Mouse (Mus musculus): ENCODE data around the gene Dcps. TPM values are rescaled to one million over a fixed set of nuclear protein-coding genes. Genes with fewer than 3 reads are reported as not detected.

Gene Dcps
- total and polyA plus RNA-seq, 3 experiments = 39.1 to 84.2 (median 53.4) TPM

GRCm38 (mm10) chr9:35142221-35142620 is 33.6 kb downstream of the Dcps start:
- no peak for DNase-seq (ENCODE audit: low spot score)
- Histone ChIP-seq H3K4me1 (ENCODE audit: insufficient read depth, low read depth, low read length) (no peaks in the 10 kb centered on the region; the same call in 1 of the 2 replicates), H3K4me3 (ENCODE audit: low read depth, low read length) (no peak overlapping the region), H3K9me3 (replicated peaks) (no peaks in the 10 kb centered on the region), H3K27me3 (ENCODE audit: insufficient read depth, low read length) (no peaks in the 10 kb centered on the region), H3K36me3 (replicated peaks) (peaks cover 79% of the 10 kb centered on the region)
- ATAC-seq (ENCODE audit: extremely low read depth, insufficient number of reproducible peaks, low FRiP score, poor library complexity, severe bottlenecking) = no peak
- no peak for TF ChIP-seq TAL1 (conservative IDR thresholded peaks at IDR 0.05; ENCODE audit: low read depth, low read length)
- no peak for TF ChIP-seq POLR2AphosphoS5 (IDR thresholded peaks at IDR 0.05; ENCODE audit: insufficient replicate concordance, low read depth, low read length)
- no peak for TF ChIP-seq GATA1 (IDR thresholded peaks at IDR 0.05; ENCODE audit: borderline replicate concordance, low read length)
- TF ChIP-seq CTCF (IDR thresholded peaks at IDR 0.05; ENCODE audit: low read depth, low read length) = no peak
- TF ChIP-seq GATA2 (IDR thresholded peaks at IDR 0.05; ENCODE audit: borderline replicate concordance, low read depth, low read length) = no peak

- no peak for TF ChIP-seq GATA2 (IDR thresholded peaks at IDR 0.05; ENCODE audit: borderline replicate concordance, low read depth, low read length)
- no peak for TF ChIP-seq TAL1 (conservative IDR thresholded peaks at IDR 0.05; ENCODE audit: low read depth, low read length)
- TF ChIP-seq GATA1 (IDR thresholded peaks at IDR 0.05; ENCODE audit: borderline replicate concordance, low read length) = no peak
- TF ChIP-seq CTCF (IDR thresholded peaks at IDR 0.05; ENCODE audit: low read depth, low read length) = no peak
- no peak for TF ChIP-seq POLR2AphosphoS5 (IDR thresholded peaks at IDR 0.05; ENCODE audit: insufficient replicate concordance, low read depth, low read length)
- H3K9me3 ChIP-seq (replicated peaks) = no peaks in the 10 kb centered on the region
- H3K4me3 ChIP-seq (ENCODE audit: low read depth, low read length) = no peak overlapping the region
- DNase-seq (ENCODE audit: low spot score) (no peak), ATAC-seq (ENCODE audit: extremely low read depth, insufficient number of reproducible peaks, low FRiP score, poor library complexity, severe bottlenecking) (no peak)
- H3K27me3 ChIP-seq (ENCODE audit: insufficient read depth, low read length) = no peaks in the 10 kb centered on the region
- peaks cover 2% of the 10 kb centered on the region; the same call in 1 of the 2 replicates for H3K4me1 ChIP-seq (ENCODE audit: insufficient read depth, low read depth, low read length)
- H3K36me3 ChIP-seq (replicated peaks) = peaks cover 85% of the 10 kb centered on the region
These were observed 36.6 kb downstream of the Dcps start for GRCm38 (mm10) chr9:35139231-35139744.

- Histone ChIP-seq H3K9me3 (replicated peaks) (no peaks in the 10 kb centered on the region), H3K4me3 (ENCODE audit: low read depth, low read length) (no peak overlapping the region), H3K4me1 (ENCODE audit: insufficient read depth, low read depth, low read length) (peaks cover 2% of the 10 kb centered on the region; the same call in 1 of the 2 replicates), H3K27me3 (ENCODE audit: insufficient read depth, low read length) (no peaks in the 10 kb centered on the region), H3K36me3 (replicated peaks) (peaks cover 82% of the 10 kb centered on the region)
- TF ChIP-seq POLR2AphosphoS5 (IDR thresholded peaks at IDR 0.05; ENCODE audit: insufficient replicate concordance, low read depth, low read length) (no peak), GATA2 (IDR thresholded peaks at IDR 0.05; ENCODE audit: borderline replicate concordance, low read depth, low read length) (no peak), GATA1 (IDR thresholded peaks at IDR 0.05; ENCODE audit: borderline replicate concordance, low read length) (no peak), TAL1 (conservative IDR thresholded peaks at IDR 0.05; ENCODE audit: low read depth, low read length) (no peak), CTCF (IDR thresholded peaks at IDR 0.05; ENCODE audit: low read depth, low read length) (no peak)
- DNase-seq (ENCODE audit: low spot score) (no peak), ATAC-seq (ENCODE audit: extremely low read depth, insufficient number of reproducible peaks, low FRiP score, poor library complexity, severe bottlenecking) (no peak)
These were observed 37.8 kb downstream of the Dcps start for GRCm38 (mm10) chr9:35138029-35138428.

DNA sequence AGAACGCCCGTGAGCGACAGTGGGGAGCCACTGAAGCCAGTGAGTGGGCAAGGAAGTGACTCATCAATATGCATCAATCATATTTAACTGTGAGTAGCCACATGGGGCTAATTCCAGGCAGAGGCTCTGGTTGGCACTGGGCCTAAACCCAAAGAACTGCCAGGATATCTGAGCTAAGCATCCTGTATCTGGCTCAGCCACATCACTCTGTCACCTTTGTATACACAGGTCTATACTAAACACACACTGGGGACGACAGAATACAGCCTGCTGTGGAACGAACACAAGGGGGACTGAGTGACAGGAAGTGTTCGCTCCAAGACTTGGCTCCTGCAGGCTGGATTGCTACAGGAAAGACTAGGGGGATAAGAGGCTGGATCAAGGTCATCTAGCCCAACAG is 40.3 kb downstream of the Dcps start:
- Histone ChIP-seq H3K4me1 (ENCODE audit: insufficient read depth, low read depth, low read length) (peaks cover 2% of the 10 kb centered on the region; the same call in 1 of the 2 replicates), H3K9me3 (replicated peaks) (no peaks in the 10 kb centered on the region), H3K4me3 (ENCODE audit: low read depth, low read length) (no peak overlapping the region), H3K27me3 (ENCODE audit: insufficient read depth, low read length) (no peaks in the 10 kb centered on the region), H3K36me3 (replicated peaks) (peaks cover 93% of the 10 kb centered on the region)
- ATAC-seq (ENCODE audit: extremely low read depth, insufficient number of reproducible peaks, low FRiP score, poor library complexity, severe bottlenecking) = no peak
- TF ChIP-seq CTCF (IDR thresholded peaks at IDR 0.05; ENCODE audit: low read depth, low read length) (no peak), POLR2AphosphoS5 (IDR thresholded peaks at IDR 0.05; ENCODE audit: insufficient replicate concordance, low read depth, low read length) (no peak), GATA2 (IDR thresholded peaks at IDR 0.05; ENCODE audit: borderline replicate concordance, low read depth, low read length) (no peak), TAL1 (conservative IDR thresholded peaks at IDR 0.05; ENCODE audit: low read depth, low read length) (no peak), GATA1 (IDR thresholded peaks at IDR 0.05; ENCODE audit: borderline replicate concordance, low read length) (no peak)
- no peak for DNase-seq (ENCODE audit: low spot score)

GRCm38 (mm10) chr9:35131637-35132397 is 44.0 kb downstream of the Dcps start:
- no peak for DNase-seq (ENCODE audit: low spot score)
- no peaks in the 10 kb centered on the region for H3K27me3 ChIP-seq (ENCODE audit: insufficient read depth, low read length)
- no peaks in the 10 kb centered on the region for H3K9me3 ChIP-seq (replicated peaks)
- ATAC-seq (ENCODE audit: extremely low read depth, insufficient number of reproducible peaks, low FRiP score, poor library complexity, severe bottlenecking) = no peak; the same call in 1 of the 2 replicates
- H3K4me3 ChIP-seq (ENCODE audit: low read depth, low read length) = no peak overlapping the region
- peaks cover 97% of the 10 kb centered on the region for H3K36me3 ChIP-seq (replicated peaks)
- no peak for TF ChIP-seq CTCF (IDR thresholded peaks at IDR 0.05; ENCODE audit: low read depth, low read length)
- peaks cover 2% of the 10 kb centered on the region; the same call in 1 of the 2 replicates for H3K4me1 ChIP-seq (ENCODE audit: insufficient read depth, low read depth, low read length)

DNA sequence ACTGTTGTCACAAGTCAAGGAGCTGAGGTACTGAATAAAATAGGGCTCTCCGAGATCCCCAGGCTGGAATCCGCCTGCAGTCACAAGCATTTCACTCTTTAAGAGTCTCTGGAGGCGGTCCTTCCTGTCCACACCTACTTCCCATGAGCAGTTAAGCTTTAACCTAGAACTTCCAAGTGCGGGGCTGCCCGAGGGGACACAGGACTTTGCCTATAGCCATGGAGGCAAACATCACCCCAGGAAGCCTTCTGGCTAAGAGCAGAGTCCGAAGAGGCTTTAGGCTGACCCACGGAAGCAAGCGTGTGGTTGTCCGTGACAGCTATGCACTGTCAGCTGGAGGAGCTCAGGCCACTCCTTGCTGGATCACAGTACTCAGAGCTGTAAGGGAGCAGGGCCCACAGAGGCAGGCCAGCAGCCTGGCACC is 46.9 kb downstream of the Dcps start:
- TF ChIP-seq TAL1 (conservative IDR thresholded peaks at IDR 0.05; ENCODE audit: low read depth, low read length) = no peak
- no peak for TF ChIP-seq GATA1 (IDR thresholded peaks at IDR 0.05; ENCODE audit: borderline replicate concordance, low read length)
- no peak for TF ChIP-seq CTCF (IDR thresholded peaks at IDR 0.05; ENCODE audit: low read depth, low read length)
- TF ChIP-seq POLR2AphosphoS5 (IDR thresholded peaks at IDR 0.05; ENCODE audit: insufficient replicate concordance, low read depth, low read length) = no peak
- no peak for TF ChIP-seq GATA2 (IDR thresholded peaks at IDR 0.05; ENCODE audit: borderline replicate concordance, low read depth, low read length)
- Histone ChIP-seq H3K36me3 (replicated peaks) (peaks cover 97% of the 10 kb centered on the region), H3K9me3 (replicated peaks) (no peaks in the 10 kb centered on the region), H3K4me3 (ENCODE audit: low read depth, low read length) (no peak overlapping the region), H3K4me1 (ENCODE audit: insufficient read depth, low read depth, low read length) (peaks cover 18% of the 10 kb centered on the region), H3K27me3 (ENCODE audit: insufficient read depth, low read length) (no peaks in the 10 kb centered on the region)
- DNase-seq (ENCODE audit: low spot score) (no peak), ATAC-seq (ENCODE audit: extremely low read depth, insufficient number of reproducible peaks, low FRiP score, poor library complexity, severe bottlenecking) (no peak)

Measured in G1E (cell line).